Mouse (Mus musculus) cortical plate, adult 2 months (tissue): ENCODE measurements at regions not wholly inside any gene's neighbourhood (a gene's known extent, or its start where the extent isn't known, plus 50 kb on each side); places are given as distances from the start of the nearest gene placed in this dataset.

Experiments used
- H3K27ac ChIP-seq: fragments of 200-500 bp; 2 replicates; pipeline ENCODE4 v1.5.1; 2012; ENCODE audit warnings: low read length, control low read depth, inconsistent platforms; ENCODE audit not compliant: insufficient read depth
- H3K4me1 ChIP-seq: fragments of 200-500 bp; 2 replicates; pipeline ENCODE4 v1.6.1; 2011; ENCODE audit warnings: low read length; ENCODE audit not compliant: control insufficient read depth, insufficient read depth
- H3K4me3 ChIP-seq: fragments of 200-500 bp; 2 replicates; pipeline ENCODE4 v1.5.1; 2011; ENCODE audit warnings: mild to moderate bottlenecking, low read length, control low read depth; ENCODE audit not compliant: insufficient read depth
- CTCF ChIP-seq: fragments of 200-500 bp; IDR thresholded peaks from 2 replicates; pipeline ENCODE4 v1.5.1; 2011; ENCODE audit warnings: mild to moderate bottlenecking, control low read depth, low read length; ENCODE audit not compliant: insufficient read depth; ENCODE audit errors: extremely low read depth
- POLR2A ChIP-seq: fragments of 200-500 bp; IDR thresholded peaks from 2 replicates; pipeline ENCODE4 v1.6.1; 2011; ENCODE audit warnings: mild to moderate bottlenecking, low read length, control low read depth; ENCODE audit not compliant: insufficient read depth; ENCODE audit errors: extremely low read depth

- H3K4me3 ChIP-seq: no peak overlapping the region
- H3K4me1 ChIP-seq: no peaks in the 10 kb centered on the region
- H3K27ac ChIP-seq: no peak overlapping the region
- no peak for TF ChIP-seq CTCF
- no peak for TF ChIP-seq POLR2A
These were observed 158.5 kb upstream of the Tab2 start for GRCm38 (mm10) chr10:8114530-8114929.

GRCm38 (mm10) chr10:8100489-8100888 is 144.5 kb upstream of the Tab2 start:
- Histone ChIP-seq H3K4me3 (no peak overlapping the region), H3K27ac (no peak overlapping the region), H3K4me1 (no peaks in the 10 kb centered on the region)
- TF ChIP-seq POLR2A (no peak), CTCF (no peak)

GRCm38 (mm10) chr10:8095924-8096323 is 139.9 kb upstream of the Tab2 start:
- TF ChIP-seq CTCF (no peak), POLR2A (no peak)
- H3K27ac ChIP-seq: no peak overlapping the region
- no peaks in the 10 kb centered on the region for H3K4me1 ChIP-seq
- H3K4me3 ChIP-seq: no peak overlapping the region

- no peak for TF ChIP-seq POLR2A
- TF ChIP-seq CTCF: no peak
- Histone ChIP-seq H3K4me3 (no peak overlapping the region), H3K27ac (no peak overlapping the region), H3K4me1 (no peaks in the 10 kb centered on the region)
These were observed 139.2 kb upstream of the Tab2 start for GRCm38 (mm10) chr10:8095206-8095605.

- peaks cover 3% of the 10 kb centered on the region; the same call in 1 of the 2 replicates for H3K4me1 ChIP-seq
- TF ChIP-seq CTCF: no peak
- TF ChIP-seq POLR2A: no peak
- H3K4me3 ChIP-seq: no peak overlapping the region
- H3K27ac ChIP-seq: no peak overlapping the region
These were observed 136.0 kb upstream of the Tab2 start for GRCm38 (mm10) chr10:8091871-8092552.

- peaks cover 4% of the 10 kb centered on the region; the same call in 1 of the 2 replicates for H3K4me1 ChIP-seq
- H3K27ac ChIP-seq: no peak overlapping the region
- H3K4me3 ChIP-seq: no peak overlapping the region
- TF ChIP-seq POLR2A (no peak), CTCF (no peak)
These were observed 133.3 kb upstream of the Tab2 start for GRCm38 (mm10) chr10:8089296-8089695.

- Histone ChIP-seq H3K4me3 (no peak overlapping the region), H3K4me1 (peaks cover 4% of the 10 kb centered on the region; the same call in 1 of the 2 replicates), H3K27ac (no peak overlapping the region)
- no peak for TF ChIP-seq CTCF
- TF ChIP-seq POLR2A: no peak
These were observed 132.7 kb upstream of the Tab2 start for GRCm38 (mm10) chr10:8088737-8089136.

- H3K4me1 ChIP-seq: peaks cover 4% of the 10 kb centered on the region; the same call in 1 of the 2 replicates
- TF ChIP-seq CTCF: no peak
- no peak for TF ChIP-seq POLR2A
- no peak overlapping the region for H3K4me3 ChIP-seq
- H3K27ac ChIP-seq: no peak overlapping the region
These were observed 132.3 kb upstream of the Tab2 start for GRCm38 (mm10) chr10:8088321-8088720.

- TF ChIP-seq CTCF (no peak), POLR2A (no peak)
- no peak overlapping the region for H3K4me3 ChIP-seq
- H3K27ac ChIP-seq: no peak overlapping the region
- H3K4me1 ChIP-seq: peaks cover 4% of the 10 kb centered on the region; the same call in 1 of the 2 replicates
These were observed 131.1 kb upstream of the Tab2 start for GRCm38 (mm10) chr10:8087106-8087505.

- Histone ChIP-seq H3K4me3 (no peak overlapping the region), H3K27ac (no peak overlapping the region), H3K4me1 (peaks cover 4% of the 10 kb centered on the region; the same call in 1 of the 2 replicates)
- no peak for TF ChIP-seq POLR2A
- no peak for TF ChIP-seq CTCF
These were observed 130.4 kb upstream of the Tab2 start for GRCm38 (mm10) chr10:8086442-8086841.
